Mouse (Mus musculus): ENCODE measurements around the gene Akt1. TPM values are rescaled to one million over a fixed set of nuclear protein-coding genes. Genes with fewer than 3 reads are reported as not detected.

Gene Akt1
- total RNA-seq, 4 experiments from 2014 or later = 153 to 162 (median 161) TPM

- peak; percentile 91 to 96 for DNase-seq (ENCODE audit: low spot score in 2 of 2)
Observed at GRCm38 (mm10) chr12:112693185-112694126, 18.8 kb upstream of the Akt1 start.

GRCm38 (mm10) chr12:112688458-112688857, 13.8 kb upstream of the Akt1 start:
- no peak for DNase-seq (ENCODE audit: low spot score in 2 of 2)

GRCm38 (mm10) chr12:112683351-112683750, 8.7 kb upstream of the Akt1 start:
- DNase-seq (ENCODE audit: low spot score in 2 of 2) = no peak

GRCm38 (mm10) chr12:112679027-112679996, 4.6 kb upstream of the Akt1 start:
- no peak for DNase-seq (ENCODE audit: low spot score in 2 of 2)

GRCm38 (mm10) chr12:112678555-112679026, 3.9 kb upstream of the Akt1 start, which contains the start of gene Zbtb42:
Gene Zbtb42 (plus strand): TSS chr12:112678828.
- no peak for DNase-seq (ENCODE audit: low spot score in 2 of 2)

GRCm38 (mm10) chr12:112677943-112678554, 3.4 kb upstream of the Akt1 start:
- no peak for DNase-seq (ENCODE audit: low spot score in 2 of 2)

GRCm38 (mm10) chr12:112677076-112677475, 2.4 kb upstream of the Akt1 start:
- DNase-seq (ENCODE audit: low spot score in 2 of 2) = no peak

GRCm38 (mm10) chr12:112675245-112676035, 756 bp upstream of the Akt1 start:
- DNase-seq (ENCODE audit: low spot score in 2 of 2) = peak; percentile 69 to 74

GRCm38 (mm10) chr12:112673576-112674091, 1.1 kb downstream of the Akt1 start:
- no peak for DNase-seq (ENCODE audit: low spot score in 2 of 2)

- DNase-seq (ENCODE audit: low spot score in 2 of 2) = no peak
Observed at GRCm38 (mm10) chr12:112672744-112673575, 1.7 kb downstream of the Akt1 start.

- DNase-seq (ENCODE audit: low spot score in 2 of 2) = no peak
Observed at GRCm38 (mm10) chr12:112671891-112672290, 2.8 kb downstream of the Akt1 start.

- no peak for DNase-seq (ENCODE audit: low spot score in 2 of 2)
Observed at GRCm38 (mm10) chr12:112670718-112671393, 3.8 kb downstream of the Akt1 start.

GRCm38 (mm10) chr12:112667619-112668297, 6.9 kb downstream of the Akt1 start:
- DNase-seq (ENCODE audit: low spot score in 2 of 2) = no peak

GRCm38 (mm10) chr12:112665881-112666544, 8.7 kb downstream of the Akt1 start:
- DNase-seq (ENCODE audit: low spot score in 2 of 2) = no peak

GRCm38 (mm10) chr12:112665445-112665844, 9.2 kb downstream of the Akt1 start:
- DNase-seq (ENCODE audit: low spot score in 2 of 2) = peak; percentile 68 to 80

GRCm38 (mm10) chr12:112664656-112665055, 10.0 kb downstream of the Akt1 start:
- no peak for DNase-seq (ENCODE audit: low spot score in 2 of 2)

- DNase-seq (ENCODE audit: low spot score in 2 of 2) = no peak
Observed at GRCm38 (mm10) chr12:112664124-112664523, 10.6 kb downstream of the Akt1 start.
